Mouse (Mus musculus): ENCODE data around the gene Rpl36a-ps1. TPM values are rescaled to one million over a fixed set of nuclear protein-coding genes. Genes with fewer than 3 reads are reported as not detected.

Rpl36a-ps1 gene
- polyA plus RNA-seq (2012; rRNA removed) = 7.6 and 7.8 TPM in 2 replicates

DNA sequence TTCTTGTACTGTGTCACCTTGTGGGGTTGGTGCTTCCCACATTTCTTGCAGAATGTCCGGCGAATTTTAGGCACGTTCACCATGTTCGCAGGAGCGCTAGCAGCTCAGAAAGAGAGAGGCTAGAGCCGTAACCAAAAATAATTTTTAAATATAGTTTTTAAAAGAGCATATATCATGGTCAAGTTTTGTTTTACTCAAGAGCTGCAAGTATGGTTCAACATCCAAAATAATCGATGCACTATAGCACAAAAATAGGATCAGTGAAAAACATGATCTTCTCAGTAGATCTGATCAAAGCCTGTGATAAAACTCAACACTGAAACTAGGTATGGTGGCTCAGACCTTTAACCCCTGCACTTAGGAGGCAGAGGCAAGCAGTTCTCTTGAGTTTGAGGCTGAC, at the start of gene Rpl36a-ps1:
Rpl36a-ps1 (minus strand) TSS at position 101 of the 400 bp plus-strand sequence.

Other genes with a start within 250 kb of the Rpl36a-ps1 start
- gene Mzt1, start 51.8 kb upstream of the Rpl36a-ps1 start, polyA plus RNA-seq (2012; rRNA removed) = 24.1 and 31.2 TPM in 2 replicates
- gene Bora, start 51.9 kb upstream of the Rpl36a-ps1 start, polyA plus RNA-seq (2012; rRNA removed) = 13.3 and 14.5 TPM in 2 replicates
- gene Pibf1, start 105.1 kb upstream of the Rpl36a-ps1 start, polyA plus RNA-seq (2012; rRNA removed) = 3.1 and 3.3 TPM in 2 replicates
- gene Dis3, start 105.5 kb upstream of the Rpl36a-ps1 start, polyA plus RNA-seq (2012; rRNA removed) = 10.1 and 11.5 TPM in 2 replicates